Mouse (Mus musculus): ENCODE measurements around the gene Fam114a2. TPM values are rescaled to one million over a fixed set of nuclear protein-coding genes. Genes with fewer than 3 reads are reported as not detected.

Fam114a2 gene
- 10.1 and 12.2 TPM in 2 replicates for polyA plus RNA-seq (2012; rRNA removed)

DNA sequence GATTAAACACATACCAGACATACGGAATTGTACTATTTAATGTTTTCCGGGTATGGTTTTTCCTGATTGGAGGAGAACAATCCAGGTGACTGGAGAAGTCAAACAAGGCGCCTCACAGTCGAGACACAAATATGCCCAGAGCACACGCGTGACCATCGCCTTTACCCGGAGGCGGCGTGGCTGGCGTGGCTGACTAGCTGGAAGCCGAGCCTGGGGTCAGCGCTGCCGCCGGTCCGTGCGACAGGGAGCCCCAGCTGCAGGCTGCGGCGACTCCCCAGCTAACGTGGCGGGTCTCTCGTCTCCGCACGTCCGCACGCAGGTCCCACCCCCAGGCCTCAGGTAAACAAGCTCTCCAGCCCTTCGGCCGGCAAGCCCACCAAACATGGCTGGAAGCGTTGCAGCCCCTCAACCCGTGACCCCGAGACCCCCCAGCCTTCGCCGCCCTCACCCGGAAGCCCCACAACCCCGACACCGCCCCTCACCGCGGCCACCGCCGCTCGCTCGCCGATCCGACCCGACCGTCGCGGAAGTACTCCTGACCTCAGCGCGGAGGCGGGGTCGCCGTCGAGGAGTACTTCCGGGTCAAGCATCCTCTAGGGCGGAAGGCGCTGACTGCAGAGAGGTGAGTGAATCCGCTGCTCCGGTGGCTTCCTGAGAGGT lies at the start of gene Fam114a2, which contains the start of gene Mfap3:
TSS of gene Fam114a2 (minus strand) at position 527 of the 660 bp plus-strand sequence.
TSS of gene Mfap3 (plus strand) at position 574 of the 660 bp plus-strand sequence.

Other genes with a start within 250 kb of the Fam114a2 start
- gene Mfap3, start within 50 bp of the Fam114a2 start, polyA plus RNA-seq (2012; rRNA removed): 2.9 TPM in 2 replicates
- gene Galnt10, start 126.8 kb upstream of the Fam114a2 start, polyA plus RNA-seq (2012; rRNA removed): 6.1 and 8.2 TPM in 2 replicates